Mouse (Mus musculus): ENCODE data around the gene Bmpr1a.
"Not testable (repeated sequence)": the region's sequence is repeated elsewhere in the genome, so short reads cannot be mapped to it uniquely, and the experiment has no call there.

Gene Bmpr1a

GRCm38 (mm10) chr14:34449807-34450206 lies 53.3 kb downstream of the Bmpr1a start:
- no peak for DNase-seq (ENCODE audit: low spot score)

DNA sequence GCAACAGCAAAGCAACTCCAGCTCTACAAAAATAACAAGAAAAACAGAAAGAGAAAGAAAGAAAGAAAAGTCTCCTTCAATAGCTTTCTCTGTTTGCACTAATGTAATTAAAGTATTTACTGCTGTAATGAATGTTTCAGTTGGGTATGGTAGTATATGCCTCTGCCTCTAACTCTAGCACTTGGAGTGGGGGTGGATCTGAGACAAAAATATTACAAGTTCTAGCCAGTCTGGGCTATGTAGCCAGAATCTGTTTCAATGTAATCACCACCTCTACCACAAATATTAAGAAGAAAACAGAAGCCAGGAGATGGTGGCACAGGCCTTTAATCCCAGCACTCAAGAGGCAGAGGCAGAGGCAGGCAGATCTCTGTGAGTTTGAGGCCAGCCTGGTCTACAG lies 54.7 kb downstream of the Bmpr1a start:
- no peak for DNase-seq (ENCODE audit: low spot score)

DNA sequence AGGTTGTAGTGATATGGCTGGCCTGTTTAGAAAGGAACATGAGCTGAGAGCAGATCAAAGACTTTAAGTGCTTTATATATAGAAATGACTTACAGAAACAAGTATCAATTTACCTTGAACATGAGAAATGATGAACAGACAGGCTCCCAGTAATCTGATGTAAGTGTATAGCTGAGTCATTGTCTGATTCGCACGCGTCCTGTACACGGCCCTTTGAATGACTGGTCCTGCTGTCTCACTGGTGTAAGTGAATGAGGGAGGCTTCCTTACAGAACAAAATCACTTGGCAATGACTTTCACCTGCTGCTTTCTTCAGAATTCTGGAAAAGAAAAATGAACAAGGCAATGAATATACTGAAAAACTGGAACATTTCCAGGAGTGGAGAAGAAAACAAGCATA lies 55.5 kb downstream of the Bmpr1a start:
- DNase-seq (ENCODE audit: low spot score) = no peak

DNA sequence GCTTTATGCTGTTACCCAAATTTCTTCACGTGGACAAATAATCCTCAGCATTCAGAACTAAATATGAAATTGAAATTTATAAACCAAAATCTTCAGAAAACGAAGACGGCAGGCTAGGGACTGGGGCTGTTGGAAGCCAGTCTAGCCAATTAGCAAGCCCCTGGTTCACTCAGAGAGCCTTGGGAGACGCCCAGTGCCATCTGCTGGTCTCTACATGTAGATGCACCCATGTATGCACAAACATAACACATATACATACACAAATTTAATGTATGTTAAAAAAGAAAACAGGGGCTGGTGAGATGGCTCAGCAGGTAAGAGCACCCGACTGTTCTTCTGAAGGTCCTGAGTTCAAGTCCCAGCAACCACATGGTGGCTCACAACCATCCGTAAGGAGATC lies 56.5 kb downstream of the Bmpr1a start:
- DNase-seq (ENCODE audit: low spot score) = no peak

DNA sequence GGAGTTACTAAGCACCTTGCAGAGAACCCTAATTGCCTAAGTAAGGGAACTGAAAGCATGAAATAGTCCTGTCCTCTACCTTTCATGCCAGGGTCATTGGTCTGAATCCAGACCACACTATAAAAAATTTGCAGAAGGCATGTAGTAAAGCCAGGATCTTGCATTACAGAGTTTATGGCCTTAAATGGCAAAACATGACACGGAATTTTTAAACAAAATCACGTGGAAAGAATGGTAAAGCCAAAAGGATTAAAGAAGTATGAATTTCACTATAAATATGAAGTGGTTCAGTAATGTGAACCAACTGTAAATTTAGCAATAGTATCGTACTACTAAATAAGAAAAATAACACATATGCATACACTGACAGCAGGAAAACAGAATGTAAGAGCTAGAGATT lies 57.8 kb downstream of the Bmpr1a start:
- DNase-seq (ENCODE audit: low spot score) = no peak

GRCm38 (mm10) chr14:34444924-34445323 lies 58.2 kb downstream of the Bmpr1a start:
- no peak for DNase-seq (ENCODE audit: low spot score)

- DNase-seq (ENCODE audit: low spot score) = peak; percentile 64
Measured at GRCm38 (mm10) chr14:34444368-34444767, 58.8 kb downstream of the Bmpr1a start.

DNA sequence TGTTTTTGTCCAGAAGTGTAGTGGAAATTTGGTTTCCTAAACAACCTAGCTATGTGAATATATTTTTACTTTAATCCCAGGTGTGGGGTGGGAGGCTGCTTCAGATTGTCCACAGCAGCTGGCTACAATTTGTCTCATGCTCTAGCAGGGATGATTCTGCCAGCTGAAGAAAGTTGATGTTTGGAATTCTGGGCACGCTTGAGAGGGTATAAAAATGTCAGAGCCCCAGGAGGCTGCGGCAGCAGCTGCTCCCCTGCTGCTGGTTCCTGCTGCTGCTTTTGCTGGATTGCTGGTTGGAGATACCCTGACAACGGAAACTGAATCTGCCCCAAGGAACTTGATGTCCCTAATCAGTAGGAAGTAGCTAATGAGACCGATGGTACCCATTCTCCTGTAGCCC lies 60.6 kb downstream of the Bmpr1a start:
- no peak for DNase-seq (ENCODE audit: low spot score)

DNA sequence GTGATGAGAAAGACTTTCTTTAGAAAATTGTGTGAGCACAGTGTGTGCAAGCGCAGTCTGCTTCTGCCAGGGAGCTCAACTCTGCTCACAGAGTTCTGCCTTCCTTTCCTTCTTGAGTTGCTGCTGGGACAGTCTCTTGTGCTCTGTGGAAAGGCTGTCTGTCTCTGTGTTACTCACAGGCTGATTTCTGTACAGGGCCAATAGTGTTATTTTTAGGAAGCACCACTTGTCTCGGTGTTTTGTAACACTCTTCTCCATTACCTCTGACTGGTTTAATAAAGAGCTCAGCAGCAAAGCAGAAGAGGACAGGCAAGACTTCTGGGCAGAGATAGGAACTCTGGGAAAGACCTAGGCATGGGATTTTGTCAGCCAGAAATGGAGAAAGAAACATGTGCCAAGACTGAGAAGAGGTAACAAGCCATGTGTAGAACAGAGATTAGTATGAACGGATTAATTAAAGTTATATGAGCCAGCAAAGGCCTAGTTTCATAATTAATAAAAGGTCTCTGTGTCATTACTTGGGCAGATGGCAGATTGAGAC lies 62.5 kb downstream of the Bmpr1a start:
- peak; percentile 57 for DNase-seq (ENCODE audit: low spot score)

- DNase-seq (ENCODE audit: low spot score) = no peak
Measured at GRCm38 (mm10) chr14:34429069-34429468, 74.1 kb downstream of the Bmpr1a start.

DNA sequence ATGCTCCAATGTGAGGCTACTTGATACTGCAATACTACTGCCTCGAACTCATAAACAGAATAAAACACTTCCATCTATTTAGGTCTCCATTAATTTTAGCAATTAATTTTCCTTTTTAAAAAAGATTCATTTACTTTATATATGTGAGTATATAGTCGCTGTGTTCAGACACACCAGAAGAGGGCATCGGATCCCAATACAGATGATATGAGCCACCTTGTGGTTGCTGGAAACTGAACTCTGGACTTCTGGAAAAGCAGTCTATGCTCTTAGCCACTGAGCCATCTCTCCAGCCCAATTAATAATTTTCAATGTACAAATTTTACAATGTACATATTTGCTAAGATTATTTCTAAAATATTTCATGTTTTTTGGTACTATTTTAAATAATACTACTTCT lies 74.9 kb downstream of the Bmpr1a start:
- no peak for DNase-seq (ENCODE audit: low spot score)

DNA sequence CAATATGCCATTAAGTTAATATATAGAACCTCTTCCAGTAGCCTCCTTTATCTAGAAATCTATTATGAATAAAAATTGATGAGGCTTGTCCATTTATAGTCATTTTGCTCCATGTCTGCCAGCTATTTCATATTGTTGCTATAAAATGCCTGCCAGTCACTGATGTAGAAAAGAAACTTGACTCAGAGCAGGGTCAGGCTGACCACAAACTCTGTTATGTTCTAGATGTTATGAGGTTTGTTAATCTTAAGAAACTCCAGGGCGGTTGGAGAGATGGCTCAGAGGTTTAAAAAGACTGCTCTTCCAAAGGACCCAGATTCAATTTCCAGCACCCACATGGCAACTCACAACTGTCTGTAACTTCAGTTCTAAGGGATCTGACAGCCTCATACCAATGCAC lies 82.1 kb downstream of the Bmpr1a start:
- DNase-seq (ENCODE audit: low spot score) = no peak

- DNase-seq (ENCODE audit: low spot score) = no peak
Measured at GRCm38 (mm10) chr14:34417501-34417900, 85.6 kb downstream of the Bmpr1a start.

DNA sequence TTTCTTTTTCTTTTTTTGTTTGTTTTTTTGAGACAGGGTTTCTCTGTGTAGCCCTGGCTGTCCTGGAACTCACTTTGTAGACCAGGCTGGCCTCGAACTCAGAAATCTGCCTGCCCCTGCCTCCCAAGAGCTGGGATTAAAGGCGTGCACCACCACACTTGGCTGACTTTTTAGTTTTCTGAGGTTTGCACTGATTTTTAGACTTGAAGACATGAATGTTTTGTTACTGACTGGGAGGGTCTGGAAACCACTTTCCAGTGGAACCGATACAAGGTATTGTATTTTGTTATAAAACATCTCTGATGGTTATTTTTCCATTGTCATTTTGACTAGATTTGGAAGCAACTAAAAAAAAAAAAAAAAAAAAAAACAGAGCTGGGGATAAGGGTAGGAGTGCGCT lies 86.2 kb downstream of the Bmpr1a start:
- DNase-seq (ENCODE audit: low spot score) = not testable (repeated sequence)

DNA sequence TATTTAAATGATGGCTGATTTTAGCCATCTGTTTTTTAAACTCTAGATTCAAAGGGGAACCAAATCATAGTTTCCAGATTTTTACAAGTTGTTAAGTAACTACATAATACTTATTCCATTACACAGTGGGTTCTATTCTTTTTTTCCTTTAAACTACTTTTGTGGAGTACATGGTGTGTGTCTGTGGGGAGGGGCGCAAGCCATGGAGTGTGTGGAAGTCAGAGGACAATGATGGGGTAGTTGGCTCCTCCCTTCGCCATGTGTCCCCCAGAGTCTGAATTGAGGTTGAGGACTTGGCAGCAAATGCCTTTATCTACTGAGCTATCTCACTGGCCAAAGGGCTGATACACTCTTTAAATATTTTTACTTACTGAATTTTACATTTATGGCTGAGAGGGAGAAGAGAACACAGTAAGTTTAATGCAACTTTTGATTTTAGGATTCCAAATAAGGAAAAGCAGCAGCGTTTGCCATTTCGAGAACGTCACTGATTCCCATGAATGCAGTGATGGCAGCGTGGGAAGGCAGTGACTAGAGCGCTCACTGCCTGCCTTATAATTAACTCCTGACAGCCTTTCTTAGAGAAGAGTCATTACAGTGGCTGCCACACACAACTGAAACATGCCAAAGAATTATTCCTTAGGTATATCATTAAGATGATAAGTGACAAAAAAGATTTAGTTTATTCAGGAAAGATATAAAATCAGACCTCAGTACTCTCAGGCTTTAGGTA lies 90.8 kb downstream of the Bmpr1a start:
- no peak for DNase-seq (ENCODE audit: low spot score)

- no peak for DNase-seq (ENCODE audit: low spot score)
Measured at GRCm38 (mm10) chr14:34410716-34411115, 92.4 kb downstream of the Bmpr1a start.

GRCm38 (mm10) chr14:34403424-34403823 lies 99.7 kb downstream of the Bmpr1a start:
- DNase-seq (ENCODE audit: low spot score) = no peak

- DNase-seq (ENCODE audit: low spot score) = no peak
Measured at GRCm38 (mm10) chr14:34402871-34403270, 100.3 kb downstream of the Bmpr1a start.

- DNase-seq (ENCODE audit: low spot score) = peak; percentile 93
Measured at GRCm38 (mm10) chr14:34401135-34401534, 102.0 kb downstream of the Bmpr1a start.

DNA sequence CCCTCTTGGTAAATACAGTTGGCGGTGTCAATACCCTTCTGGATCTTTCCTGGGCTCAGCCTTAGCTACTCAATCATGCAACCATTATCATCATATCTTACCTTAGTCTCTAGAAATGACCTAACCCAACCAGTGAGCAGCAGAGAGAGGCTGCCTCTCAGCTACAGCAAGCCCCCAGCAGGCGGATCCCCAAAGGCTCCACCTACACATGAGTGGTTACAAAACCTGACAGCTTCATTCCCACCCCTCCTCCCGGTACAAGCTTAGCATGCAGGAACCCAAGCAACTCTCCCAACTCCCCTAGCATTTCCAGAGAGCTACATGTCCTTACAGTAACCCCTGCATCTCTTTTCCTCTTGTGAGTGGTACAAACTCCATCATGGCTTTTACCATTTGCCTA lies 103.1 kb downstream of the Bmpr1a start:
- no peak for DNase-seq (ENCODE audit: low spot score)

DNA sequence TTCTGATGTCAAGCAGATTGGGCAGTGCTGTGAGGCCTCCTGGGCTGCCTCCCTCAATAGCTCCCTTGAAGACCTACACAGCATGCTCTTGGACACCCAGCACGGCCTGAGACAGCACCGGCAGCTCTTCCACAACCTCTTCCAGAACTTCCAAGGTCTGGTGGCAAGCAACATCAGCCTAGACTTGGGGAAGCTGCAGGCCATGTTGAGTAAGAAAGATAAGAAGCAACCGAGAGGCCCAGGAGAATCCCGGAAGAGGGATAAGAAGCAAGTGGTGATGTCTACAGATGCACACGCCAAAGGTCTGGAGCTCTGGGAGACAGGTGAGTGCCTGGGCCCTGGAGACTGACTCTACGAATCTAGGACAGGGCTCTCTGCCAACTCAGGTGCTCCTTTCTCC lies 103.8 kb downstream of the Bmpr1a start:
- DNase-seq (ENCODE audit: low spot score) = no peak

GRCm38 (mm10) chr14:34398901-34399300 lies 104.2 kb downstream of the Bmpr1a start:
- no peak for DNase-seq (ENCODE audit: low spot score)

GRCm38 (mm10) chr14:34397871-34398270 lies 105.3 kb downstream of the Bmpr1a start:
- peak; percentile 54 for DNase-seq (ENCODE audit: low spot score)

DNA sequence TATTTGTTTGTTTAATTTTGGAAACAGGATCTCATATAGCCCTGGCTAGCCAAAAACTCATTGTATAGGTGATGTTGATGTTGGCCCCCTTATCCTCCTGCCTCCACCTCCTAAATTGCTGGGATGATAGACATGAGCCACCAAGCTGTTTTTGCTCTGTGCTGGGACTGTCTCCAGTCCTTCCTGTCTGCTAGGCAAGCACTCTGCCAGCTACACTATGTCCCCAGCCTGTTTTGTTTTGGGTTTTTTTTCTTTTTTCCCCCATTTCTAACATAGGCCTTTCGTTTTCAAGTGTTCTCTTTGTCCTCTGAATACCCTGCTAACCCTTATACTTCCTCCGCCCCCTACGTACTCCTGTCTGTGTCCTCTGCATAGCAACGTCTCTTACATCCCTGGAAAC lies 109.8 kb downstream of the Bmpr1a start:
- DNase-seq (ENCODE audit: low spot score) = no peak

All from adipocyte (in vitro differentiated cells).